Mouse (Mus musculus): ENCODE measurements around the gene Tmprss6. TPM values are rescaled to one million over a fixed set of nuclear protein-coding genes. Genes with fewer than 3 reads are reported as not detected.

The Tmprss6 gene
- polyA plus RNA-seq, 1 experiment, result 0.47 TPM

- no peak overlapping the region for H3K4me3 ChIP-seq (replicated peaks; ENCODE audit: control insufficient read depth, low read depth, low read length)
- WGBS, result 43% methylated on average over 6 of the region's 6 CpGs
Observed at GRCm38 (mm10) chr15:78466809-78467208, 1.6 kb downstream of the Tmprss6 start.

GRCm38 (mm10) chr15:78462981-78463380 lies 5.5 kb downstream of the Tmprss6 start:
- TF ChIP-seq POLR2A (IDR thresholded peaks at IDR 0.05; ENCODE audit: borderline replicate concordance, control insufficient read depth, low read depth, low read length), result no peak
- no peak for TF ChIP-seq CTCF (IDR thresholded peaks at IDR 0.05; ENCODE audit: control insufficient read depth, insufficient read depth, low read length)
- Histone ChIP-seq H3K27ac (ENCODE audit: control insufficient read depth, insufficient read depth, low read depth, low read length, poor library complexity) (no peak overlapping the region), H3K4me1 (ENCODE audit: control insufficient read depth, insufficient read depth, low read length) (no peaks in the 10 kb centered on the region), H3K4me3 (replicated peaks; ENCODE audit: control insufficient read depth, low read depth, low read length) (no peak overlapping the region)
- 2% methylated on average over 2 of the region's 2 CpGs for WGBS

More at GRCm38 (mm10) chr15:78466809-78467208, 1.6 kb downstream of the Tmprss6 start:
- no peak for TF ChIP-seq CTCF (IDR thresholded peaks at IDR 0.05; ENCODE audit: control insufficient read depth, insufficient read depth, low read length)
- TF ChIP-seq POLR2A (IDR thresholded peaks at IDR 0.05; ENCODE audit: borderline replicate concordance, control insufficient read depth, low read depth, low read length), result no peak
- no peak overlapping the region for H3K27ac ChIP-seq (ENCODE audit: control insufficient read depth, insufficient read depth, low read depth, low read length, poor library complexity)
- H3K4me1 ChIP-seq (ENCODE audit: control insufficient read depth, insufficient read depth, low read length), result no peaks in the 10 kb centered on the region

- no peak overlapping the region for H3K27ac ChIP-seq (ENCODE audit: control insufficient read depth, insufficient read depth, low read depth, low read length, poor library complexity)
- no peak for TF ChIP-seq CTCF (IDR thresholded peaks at IDR 0.05; ENCODE audit: control insufficient read depth, insufficient read depth, low read length)
- no peak for TF ChIP-seq POLR2A (IDR thresholded peaks at IDR 0.05; ENCODE audit: borderline replicate concordance, control insufficient read depth, low read depth, low read length)
- H3K4me1 ChIP-seq (ENCODE audit: control insufficient read depth, insufficient read depth, low read length), result no peaks in the 10 kb centered on the region; the same call in 1 of the 2 replicates
- WGBS, result 71% methylated on average over 10 of the region's 10 CpGs
- no peak overlapping the region for H3K4me3 ChIP-seq (replicated peaks; ENCODE audit: control insufficient read depth, low read depth, low read length)
Observed at GRCm38 (mm10) chr15:78457193-78457592, 11.2 kb downstream of the Tmprss6 start.

GRCm38 (mm10) chr15:78456051-78456450 lies 12.4 kb downstream of the Tmprss6 start:
- H3K4me1 ChIP-seq (ENCODE audit: control insufficient read depth, insufficient read depth, low read length), result no peaks in the 10 kb centered on the region; the same call in 1 of the 2 replicates
- H3K27ac ChIP-seq (ENCODE audit: control insufficient read depth, insufficient read depth, low read depth, low read length, poor library complexity), result no peak overlapping the region
- H3K4me3 ChIP-seq (replicated peaks; ENCODE audit: control insufficient read depth, low read depth, low read length), result no peak overlapping the region
- 80% methylated on average over 7 of the region's 7 CpGs for WGBS
- TF ChIP-seq CTCF (IDR thresholded peaks at IDR 0.05; ENCODE audit: control insufficient read depth, insufficient read depth, low read length) (no peak), POLR2A (IDR thresholded peaks at IDR 0.05; ENCODE audit: borderline replicate concordance, control insufficient read depth, low read depth, low read length) (no peak)

GRCm38 (mm10) chr15:78455168-78455567 lies 13.3 kb downstream of the Tmprss6 start:
- TF ChIP-seq POLR2A (IDR thresholded peaks at IDR 0.05; ENCODE audit: borderline replicate concordance, control insufficient read depth, low read depth, low read length), result no peak
- no peak for TF ChIP-seq CTCF (IDR thresholded peaks at IDR 0.05; ENCODE audit: control insufficient read depth, insufficient read depth, low read length)
- no peaks in the 10 kb centered on the region; the same call in 1 of the 2 replicates for H3K4me1 ChIP-seq (ENCODE audit: control insufficient read depth, insufficient read depth, low read length)
- H3K27ac ChIP-seq (ENCODE audit: control insufficient read depth, insufficient read depth, low read depth, low read length, poor library complexity), result no peak overlapping the region
- WGBS, result 42% methylated on average over 4 of the region's 4 CpGs
- no peak overlapping the region for H3K4me3 ChIP-seq (replicated peaks; ENCODE audit: control insufficient read depth, low read depth, low read length)

- Histone ChIP-seq H3K4me3 (replicated peaks; ENCODE audit: control insufficient read depth, low read depth, low read length) (no peak overlapping the region), H3K27ac (ENCODE audit: control insufficient read depth, insufficient read depth, low read depth, low read length, poor library complexity) (no peak overlapping the region), H3K4me1 (ENCODE audit: control insufficient read depth, insufficient read depth, low read length) (no peaks in the 10 kb centered on the region; the same call in 1 of the 2 replicates)
- WGBS, result 83% methylated on average over 3 of the region's 3 CpGs
- TF ChIP-seq POLR2A (IDR thresholded peaks at IDR 0.05; ENCODE audit: borderline replicate concordance, control insufficient read depth, low read depth, low read length), result no peak
- no peak for TF ChIP-seq CTCF (IDR thresholded peaks at IDR 0.05; ENCODE audit: control insufficient read depth, insufficient read depth, low read length)
Observed at GRCm38 (mm10) chr15:78452929-78453328, 15.5 kb downstream of the Tmprss6 start.

GRCm38 (mm10) chr15:78451201-78451600 lies 17.2 kb downstream of the Tmprss6 start:
- no peaks in the 10 kb centered on the region; the same call in 1 of the 2 replicates for H3K4me1 ChIP-seq (ENCODE audit: control insufficient read depth, insufficient read depth, low read length)
- no peak overlapping the region for H3K4me3 ChIP-seq (replicated peaks; ENCODE audit: control insufficient read depth, low read depth, low read length)
- no peak overlapping the region; the same call in 1 of the 2 replicates for H3K27ac ChIP-seq (ENCODE audit: control insufficient read depth, insufficient read depth, low read depth, low read length, poor library complexity)
- WGBS, result 37% methylated on average over 2 of the region's 2 CpGs
- TF ChIP-seq CTCF (IDR thresholded peaks at IDR 0.05; ENCODE audit: control insufficient read depth, insufficient read depth, low read length), result no peak

- TF ChIP-seq POLR2A (IDR thresholded peaks at IDR 0.05; ENCODE audit: borderline replicate concordance, control insufficient read depth, low read depth, low read length) (no peak), CTCF (IDR thresholded peaks at IDR 0.05; ENCODE audit: control insufficient read depth, insufficient read depth, low read length) (no peak)
- H3K4me1 ChIP-seq (ENCODE audit: control insufficient read depth, insufficient read depth, low read length), result no peaks in the 10 kb centered on the region; the same call in 1 of the 2 replicates
- H3K4me3 ChIP-seq (replicated peaks; ENCODE audit: control insufficient read depth, low read depth, low read length), result no peak overlapping the region
- 62% methylated on average over 6 of the region's 6 CpGs for WGBS
- no peak overlapping the region for H3K27ac ChIP-seq (ENCODE audit: control insufficient read depth, insufficient read depth, low read depth, low read length, poor library complexity)
Observed at GRCm38 (mm10) chr15:78450419-78450768, 18.0 kb downstream of the Tmprss6 start.
